Mouse (Mus musculus) spleen, adult 2 months (tissue): ENCODE measurements around the gene Hist1h3b. TPM values are rescaled to one million over a fixed set of nuclear protein-coding genes. Genes with fewer than 3 reads are reported as not detected.

ENCODE experiments used
- DNase-seq, 2 experiments: peaks; one replicate each; pipeline versions ENCODE4 v3.0.0 to v3.0.0-alpha.2; 2012 to 2021; ENCODE audit warnings: low spot score in 2 of 2, low read depth in 1 of 2
- H3K27ac ChIP-seq: fragments of 200-500 bp; 2 replicates; pipeline ENCODE4 v1.5.1; 2012; ENCODE audit warnings: low read length, inconsistent platforms; ENCODE audit not compliant: insufficient read depth
- H3K27me3 ChIP-seq: fragments of 200-500 bp; 2 replicates; pipeline ENCODE4 v1.6.1; 2012; ENCODE audit warnings: mild to moderate bottlenecking, moderate library complexity, low read length, inconsistent platforms; ENCODE audit not compliant: control insufficient read depth, insufficient read depth
- H3K36me3 ChIP-seq: fragments of 200-500 bp; 2 replicates; pipeline ENCODE4 v1.6.1; 2012; ENCODE audit warnings: mild to moderate bottlenecking, low read length, inconsistent platforms; ENCODE audit not compliant: control insufficient read depth, insufficient read depth
- H3K4me1 ChIP-seq: fragments of 200-500 bp; 2 replicates; pipeline ENCODE4 v1.6.1; 2011; ENCODE audit warnings: inconsistent platforms; ENCODE audit not compliant: control insufficient read depth, insufficient read depth, insufficient read length
- H3K4me3 ChIP-seq: fragments of 200-500 bp; 2 replicates; pipeline ENCODE4 v1.5.1; 2011; ENCODE audit warnings: mild to moderate bottlenecking, inconsistent platforms; ENCODE audit not compliant: insufficient read depth, insufficient read length; ENCODE audit errors: extremely low read depth
- CTCF ChIP-seq: fragments of 200-500 bp; IDR thresholded peaks from 2 replicates; pipeline ENCODE4 v1.5.1; 2011; ENCODE audit warnings: mild to moderate bottlenecking, inconsistent platforms; ENCODE audit not compliant: insufficient read depth, insufficient read length, insufficient replicate concordance; ENCODE audit errors: extremely low read depth
- POLR2A ChIP-seq: fragments of 200-500 bp; IDR thresholded peaks from 2 replicates; pipeline ENCODE4 v1.6.1; 2011; ENCODE audit warnings: low read depth, low read length, inconsistent platforms
- WGBS: fragments of 180-500 bp; shearing (Covaris S2); methylation state at CpG from one replicate; pipeline ENCODE4 v1.1.7; 2018; 5-methylcytosine and 5-hydroxymethylcytosine counted together
- polyA plus RNA-seq: library from polyadenylated mRNA; depleted of rRNA; stranded (reverse); fragments of >200 nt; gene quantifications from 2 replicates; pipeline ENCODE4 v1.2.3, GENCODE M21; 2012

Hist1h3b gene
- polyA plus RNA-seq, 1 experiment = 54.9 TPM

- H3K4me1 ChIP-seq = peaks cover 2% of the 10 kb centered on the region; the same call in 1 of the 2 replicates
- no peak for DNase-seq
- no peak overlapping the region for H3K4me3 ChIP-seq
- TF ChIP-seq CTCF (no peak), POLR2A (no peak)
- H3K27ac ChIP-seq = no peak overlapping the region
- WGBS = 71% methylated on average over 4 of the region's 4 CpGs
- H3K36me3 ChIP-seq = no peaks in the 10 kb centered on the region
- no peaks in the 10 kb centered on the region for H3K27me3 ChIP-seq
Measured at GRCm38 (mm10) chr13:23753314-23754078, 1.4 kb downstream of the Hist1h3b start.

- H3K4me3 ChIP-seq = no peak overlapping the region
- no peaks in the 10 kb centered on the region for H3K27me3 ChIP-seq
- H3K36me3 ChIP-seq = no peaks in the 10 kb centered on the region
- peaks cover 2% of the 10 kb centered on the region; the same call in 1 of the 2 replicates for H3K4me1 ChIP-seq
- DNase-seq = no peak
- H3K27ac ChIP-seq = no peak overlapping the region
- TF ChIP-seq POLR2A (no peak), CTCF (no peak)
Measured at GRCm38 (mm10) chr13:23755000-23755399, 2.9 kb downstream of the Hist1h3b start.

GRCm38 (mm10) chr13:23756790-23757189 is 4.7 kb downstream of the Hist1h3b start, which contains the start of gene Hist1h4b:
TSS of gene Hist1h4b (plus strand) at chr13:23757013.
- H3K27me3 ChIP-seq = no peaks in the 10 kb centered on the region
- no peak for TF ChIP-seq CTCF
- TF ChIP-seq POLR2A = peak; percentile 89
- peak within 1 kb of the TSS; percentile 53 for H3K4me3 ChIP-seq
- under 1% methylated on average over 19 of the region's 22 CpGs for WGBS
- H3K4me1 ChIP-seq = peaks cover 2% of the 10 kb centered on the region; the same call in 1 of the 2 replicates
- H3K27ac ChIP-seq = peak within 1 kb of the TSS; percentile 88
- DNase-seq = peak; percentile 86 to 89
- H3K36me3 ChIP-seq = no peaks in the 10 kb centered on the region

- no peaks in the 10 kb centered on the region for H3K36me3 ChIP-seq
- peaks cover 2% of the 10 kb centered on the region; the same call in 1 of the 2 replicates for H3K4me1 ChIP-seq
- no peak for TF ChIP-seq POLR2A
- DNase-seq = no peak
- H3K4me3 ChIP-seq = peak overlapping the region; percentile 53
- H3K27me3 ChIP-seq = no peaks in the 10 kb centered on the region
- WGBS = 1% methylated on average over 18 of the region's 23 CpGs
- peak overlapping the region; percentile 88 for H3K27ac ChIP-seq
Measured at GRCm38 (mm10) chr13:23757211-23757773, 5.2 kb downstream of the Hist1h3b start.

- WGBS = 39% methylated on average over 3 of the region's 3 CpGs
- TF ChIP-seq POLR2A = no peak
- TF ChIP-seq CTCF = no peak
- no peak for DNase-seq
- no peaks in the 10 kb centered on the region for H3K36me3 ChIP-seq
- H3K27ac ChIP-seq = no peak overlapping the region
- no peaks in the 10 kb centered on the region for H3K27me3 ChIP-seq
- peaks cover 2% of the 10 kb centered on the region; the same call in 1 of the 2 replicates for H3K4me1 ChIP-seq
- H3K4me3 ChIP-seq = no peak overlapping the region
Measured at GRCm38 (mm10) chr13:23757921-23758320, 5.9 kb downstream of the Hist1h3b start.

GRCm38 (mm10) chr13:23759251-23759771 is 7.2 kb downstream of the Hist1h3b start:
- DNase-seq = no peak
- H3K4me1 ChIP-seq = peaks cover 2% of the 10 kb centered on the region; the same call in 1 of the 2 replicates
- no peak overlapping the region for H3K27ac ChIP-seq
- no peaks in the 10 kb centered on the region for H3K36me3 ChIP-seq
- TF ChIP-seq POLR2A (no peak), CTCF (no peak)
- no peaks in the 10 kb centered on the region for H3K27me3 ChIP-seq
- no peak overlapping the region for H3K4me3 ChIP-seq
- WGBS = 94% methylated on average over 3 of the region's 3 CpGs

- H3K27me3 ChIP-seq = no peaks in the 10 kb centered on the region
- TF ChIP-seq POLR2A = no peak
- TF ChIP-seq CTCF = no peak
- DNase-seq = no peak
- 55% methylated on average over 1 of the region's 1 CpGs for WGBS
- peaks cover 2% of the 10 kb centered on the region; the same call in 1 of the 2 replicates for H3K4me1 ChIP-seq
- H3K27ac ChIP-seq = peak overlapping the region; percentile 40; the same call in 1 of the 2 replicates
- no peak overlapping the region for H3K4me3 ChIP-seq
- no peaks in the 10 kb centered on the region for H3K36me3 ChIP-seq
Measured at GRCm38 (mm10) chr13:23759916-23760239, 7.8 kb downstream of the Hist1h3b start.
